Mouse (Mus musculus): ENCODE results near the gene Gm21812.
"Not testable (repeated sequence)": the region's sequence is repeated elsewhere in the genome, so short reads cannot be mapped to it uniquely, and the experiment has no call there.

Gm21812 gene

DNA sequence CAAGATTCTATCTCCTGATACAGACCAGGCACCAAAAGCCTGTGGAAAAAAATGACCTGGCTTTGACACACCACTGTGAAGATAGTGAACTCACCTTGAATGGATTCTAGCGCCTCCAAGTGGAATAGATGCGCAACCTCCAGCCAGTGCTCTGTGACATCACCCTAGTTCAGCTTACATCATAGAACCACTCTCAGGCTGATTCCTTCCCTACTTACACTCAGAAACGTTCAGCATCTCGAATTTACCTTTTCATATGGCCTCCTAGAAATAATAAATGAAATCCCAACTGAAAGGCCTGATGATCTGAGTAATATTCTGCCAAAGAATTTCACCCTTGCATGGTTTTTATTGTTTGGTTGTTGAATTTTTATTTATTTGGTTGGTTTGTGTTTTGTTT lies at the start of gene Gm21812:
Gene Gm21812 (minus strand): TSS at position 101 of the 400 bp plus-strand sequence.
- DNase-seq (ENCODE audit: low spot score in 2 of 2): not testable (repeated sequence)
